Mouse (Mus musculus) heart, embryonic 15.5 days (tissue): ENCODE results near the gene Lefty1. TPM values are rescaled to one million over a fixed set of nuclear protein-coding genes. Genes with fewer than 3 reads are reported as not detected.
"Not testable (repeated sequence)": the region's sequence is repeated elsewhere in the genome, so short reads cannot be mapped to it uniquely, and the experiment has no call there.

Source experiments
- ATAC-seq: fragments of 200-750 bp; cut with Nextera tagmentation; replicated peaks from 2 replicates; pipeline ENCODE4 v1.8.0; 2017; ENCODE audit warnings: low read depth, moderate TSS enrichment; ENCODE audit not compliant: insufficient number of reproducible peaks, insufficient read depth, low FRiP score
- H3K27ac ChIP-seq: fragments of 300-500 bp; sonication (generic); 2 replicates; pipeline ENCODE4 v1.5.1; 2015; ENCODE audit warnings: mild to moderate bottlenecking, inconsistent platforms
- H3K27me3 ChIP-seq: fragments of 300-500 bp; sonication (generic); 2 replicates; pipeline ENCODE4 v1.6.1; 2015; ENCODE audit warnings: inconsistent platforms
- H3K36me3 ChIP-seq: fragments of 300-500 bp; sonication (generic); 2 replicates; pipeline ENCODE4 v1.6.1; 2015; ENCODE audit warnings: mild to moderate bottlenecking, inconsistent platforms
- H3K4me1 ChIP-seq: fragments of 300-500 bp; sonication (generic); replicated peaks from 2 replicates; pipeline ENCODE4 v1.6.1; 2015; ENCODE audit warnings: inconsistent platforms
- H3K4me2 ChIP-seq: fragments of 300-500 bp; sonication (generic); 2 replicates; pipeline ENCODE4 v1.6.1; 2015; ENCODE audit warnings: inconsistent platforms, mild to moderate bottlenecking, moderate library complexity
- H3K4me3 ChIP-seq: fragments of 300-500 bp; sonication (generic); 2 replicates; pipeline ENCODE4 v1.5.1; 2015; ENCODE audit warnings: mild to moderate bottlenecking, inconsistent platforms
- H3K9ac ChIP-seq: fragments of 300-500 bp; sonication (generic); 2 replicates; pipeline ENCODE4 v1.6.1; 2015; ENCODE audit warnings: mild to moderate bottlenecking, inconsistent platforms
- H3K9me3 ChIP-seq: fragments of 300-500 bp; sonication (generic); replicated peaks from 2 replicates; pipeline ENCODE4 v1.6.1; 2016; ENCODE audit warnings: inconsistent platforms
- WGBS: fragments of 180-500 bp; shearing (Covaris S2); methylation state at CpG from one replicate; pipeline ENCODE4 v1.1.7; 2015; ENCODE audit warnings: mixed read lengths; 5-methylcytosine and 5-hydroxymethylcytosine counted together
- polyA plus RNA-seq: library from polyadenylated mRNA; unstranded; fragments of >200 nt; fragmentation: Nextera tagmentation; extraction: Ambion mirVana; gene quantifications from 2 replicates; pipeline ENCODE4 v1.2.1, GENCODE M21; 2015

Lefty1 gene
- polyA plus RNA-seq, 1 experiment from 2014 or later, result 1.0 TPM

DNA sequence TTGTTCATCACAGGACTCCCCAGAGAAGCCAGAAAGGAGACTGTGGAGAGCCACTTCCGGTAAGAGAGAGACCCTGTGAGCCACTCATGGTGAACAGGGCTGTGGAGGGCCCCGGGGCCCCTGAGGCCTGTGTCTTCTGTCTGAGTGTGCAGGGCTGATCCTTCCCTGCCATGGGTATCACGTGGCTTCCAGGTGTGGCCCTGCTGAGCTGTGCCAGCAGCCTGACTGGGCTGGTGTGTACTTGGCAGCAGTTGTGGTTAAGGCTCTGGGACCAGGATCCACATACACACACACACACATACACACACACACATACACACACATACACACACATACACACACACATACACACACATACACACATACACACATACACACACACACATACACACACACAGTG, 23.2 kb downstream of the Lefty1 start:
- WGBS, result 86% methylated on average over 3 of the region's 3 CpGs

DNA sequence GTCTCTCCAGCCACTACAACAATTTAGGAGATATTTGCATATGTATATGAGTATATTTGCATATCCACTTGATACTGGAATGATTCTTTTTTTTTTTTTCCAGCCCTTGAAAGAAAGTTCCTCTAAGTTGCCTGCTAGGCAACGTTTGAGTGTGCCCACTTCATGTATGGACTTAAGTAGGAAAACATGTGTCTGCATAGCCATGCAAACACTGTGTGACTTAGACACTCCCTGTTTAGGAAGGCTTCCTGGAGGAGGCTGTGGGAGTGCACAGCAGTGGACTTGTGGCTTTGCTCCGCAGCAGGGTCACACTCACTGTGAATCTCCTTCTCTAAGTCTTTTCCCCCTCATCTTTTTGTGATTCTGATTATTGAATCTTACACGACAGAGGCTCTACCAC, 24.0 kb downstream of the Lefty1 start:
- no peaks in the 10 kb centered on the region for H3K9me3 ChIP-seq
- no peak overlapping the region for H3K9ac ChIP-seq
- WGBS, result 70% methylated on average over 3 of the region's 3 CpGs
- H3K4me3 ChIP-seq, result no peak overlapping the region
- H3K4me2 ChIP-seq, result no peak overlapping the region
- ATAC-seq, result no peak
- H3K27ac ChIP-seq, result no peak overlapping the region
- H3K36me3 ChIP-seq, result peaks cover 65% of the 10 kb centered on the region
- H3K4me1 ChIP-seq, result no peaks in the 10 kb centered on the region
- no peaks in the 10 kb centered on the region for H3K27me3 ChIP-seq

More for the DNA sequence above, 23.2 kb downstream of the Lefty1 start:
- Histone ChIP-seq H3K4me1 (no peaks in the 10 kb centered on the region), H3K4me2 (no peak overlapping the region), H3K27me3 (no peaks in the 10 kb centered on the region), H3K9me3 (no peaks in the 10 kb centered on the region), H3K9ac (no peak overlapping the region), H3K36me3 (peaks cover 60% of the 10 kb centered on the region), H3K27ac (no peak overlapping the region), H3K4me3 (no peak overlapping the region)
- no peak for ATAC-seq

DNA sequence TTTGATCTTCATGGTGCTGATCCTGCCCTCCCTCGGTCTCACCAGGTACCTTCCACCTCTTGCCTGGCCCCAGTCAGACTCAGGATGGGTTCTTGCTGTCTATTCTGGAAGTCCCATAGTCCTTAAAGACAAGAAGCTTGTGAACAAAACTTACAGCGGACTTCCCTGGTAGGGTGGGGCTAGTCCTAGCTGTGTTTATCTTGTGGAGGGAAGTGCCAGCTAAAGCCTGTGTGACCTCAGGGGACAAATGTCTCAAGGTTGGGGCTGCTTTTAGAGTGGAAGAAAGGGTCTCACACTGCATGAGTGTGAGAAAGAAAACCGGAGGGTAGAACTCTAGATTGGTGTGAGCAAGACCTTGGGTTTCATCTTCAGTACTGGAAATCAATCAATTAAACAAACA, 31.0 kb downstream of the Lefty1 start:
- 78% methylated on average over 3 of the region's 3 CpGs for WGBS
- Histone ChIP-seq H3K4me2 (no peak overlapping the region), H3K27ac (no peak overlapping the region), H3K36me3 (peaks cover 50% of the 10 kb centered on the region), H3K27me3 (no peaks in the 10 kb centered on the region), H3K4me1 (peaks cover 13% of the 10 kb centered on the region), H3K9me3 (no peaks in the 10 kb centered on the region), H3K4me3 (no peak overlapping the region), H3K9ac (no peak overlapping the region)
- no peak for ATAC-seq

DNA sequence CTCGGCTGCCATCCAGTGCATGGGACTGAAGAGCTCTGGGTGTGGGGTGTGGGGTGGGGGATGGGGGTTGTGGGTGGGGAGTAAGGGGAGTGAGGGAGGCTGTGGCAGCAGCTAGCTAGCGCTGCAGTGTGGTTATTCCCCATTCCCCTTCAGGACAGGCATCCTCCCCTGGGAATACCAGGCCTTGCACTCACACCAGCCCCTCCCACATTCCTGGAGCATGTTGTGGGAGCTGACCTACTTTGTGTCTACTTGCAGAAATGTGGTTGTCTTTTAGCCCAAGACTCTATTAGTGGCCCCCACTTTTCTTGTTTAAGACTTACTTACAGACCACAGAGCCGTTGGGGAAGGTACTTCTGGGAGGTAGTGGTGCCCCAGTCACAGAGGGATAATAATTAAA, 31.7 kb downstream of the Lefty1 start:
- Histone ChIP-seq H3K27ac (no peak overlapping the region), H3K4me1 (peaks cover 13% of the 10 kb centered on the region), H3K36me3 (peaks cover 43% of the 10 kb centered on the region), H3K9ac (no peak overlapping the region), H3K4me2 (no peak overlapping the region), H3K9me3 (no peaks in the 10 kb centered on the region), H3K27me3 (no peaks in the 10 kb centered on the region), H3K4me3 (no peak overlapping the region)
- ATAC-seq, result no peak
- 51% methylated on average over 3 of the region's 3 CpGs for WGBS

DNA sequence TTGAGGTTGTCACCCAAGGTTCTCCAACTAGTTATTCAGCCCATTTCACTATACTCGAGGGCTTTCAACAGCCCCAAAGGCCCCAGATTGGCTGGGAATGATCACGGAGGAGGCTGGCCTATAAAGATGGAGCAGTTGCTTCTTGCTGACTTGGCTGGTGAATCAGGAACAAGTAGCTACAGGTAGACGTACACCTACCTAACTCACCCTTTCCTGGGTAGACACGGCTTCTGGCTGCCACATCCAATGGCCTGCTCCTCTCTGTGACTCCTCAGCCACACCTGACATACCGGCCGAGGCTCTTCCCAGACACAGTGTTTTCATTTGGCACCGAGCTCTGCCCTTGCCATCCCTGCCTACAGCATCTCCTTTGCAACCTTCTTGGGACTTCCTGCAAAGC, 32.4 kb downstream of the Lefty1 start:
- 75% methylated on average over 7 of the region's 7 CpGs for WGBS
- Histone ChIP-seq H3K4me2 (no peak overlapping the region), H3K27ac (no peak overlapping the region), H3K4me1 (peaks cover 13% of the 10 kb centered on the region), H3K36me3 (peaks cover 38% of the 10 kb centered on the region), H3K9me3 (no peaks in the 10 kb centered on the region), H3K4me3 (no peak overlapping the region), H3K9ac (no peak overlapping the region), H3K27me3 (no peaks in the 10 kb centered on the region)
- no peak for ATAC-seq

DNA sequence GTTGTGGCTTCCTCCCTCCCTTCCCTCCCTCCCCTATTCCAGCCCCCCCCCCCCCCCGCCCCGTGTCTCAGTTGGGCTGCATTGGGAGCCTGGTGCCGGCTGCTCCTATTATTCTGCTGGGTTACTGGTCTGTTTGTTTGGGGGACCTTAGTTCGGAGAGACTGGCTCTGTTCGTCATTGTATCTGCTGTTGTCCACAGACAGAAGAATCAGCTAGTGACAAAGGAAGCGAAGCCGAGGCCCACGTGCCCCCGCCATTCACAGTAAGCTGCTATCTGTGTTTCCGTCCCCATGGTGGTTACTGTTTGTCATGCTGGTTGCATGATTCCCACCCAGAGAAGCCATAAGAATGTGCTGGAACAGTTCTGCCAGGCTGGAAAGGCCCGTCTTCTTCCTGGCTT, 38.1 kb downstream of the Lefty1 start:
- Histone ChIP-seq H3K4me1 (peaks cover 13% of the 10 kb centered on the region), H3K4me2 (no peak overlapping the region), H3K9ac (no peak overlapping the region), H3K36me3 (peaks cover 14% of the 10 kb centered on the region; the same call in 1 of the 2 replicates), H3K4me3 (no peak overlapping the region), H3K27me3 (no peaks in the 10 kb centered on the region), H3K27ac (no peak overlapping the region), H3K9me3 (no peaks in the 10 kb centered on the region)
- ATAC-seq, result no peak
- WGBS, result 82% methylated on average over 10 of the region's 11 CpGs

DNA sequence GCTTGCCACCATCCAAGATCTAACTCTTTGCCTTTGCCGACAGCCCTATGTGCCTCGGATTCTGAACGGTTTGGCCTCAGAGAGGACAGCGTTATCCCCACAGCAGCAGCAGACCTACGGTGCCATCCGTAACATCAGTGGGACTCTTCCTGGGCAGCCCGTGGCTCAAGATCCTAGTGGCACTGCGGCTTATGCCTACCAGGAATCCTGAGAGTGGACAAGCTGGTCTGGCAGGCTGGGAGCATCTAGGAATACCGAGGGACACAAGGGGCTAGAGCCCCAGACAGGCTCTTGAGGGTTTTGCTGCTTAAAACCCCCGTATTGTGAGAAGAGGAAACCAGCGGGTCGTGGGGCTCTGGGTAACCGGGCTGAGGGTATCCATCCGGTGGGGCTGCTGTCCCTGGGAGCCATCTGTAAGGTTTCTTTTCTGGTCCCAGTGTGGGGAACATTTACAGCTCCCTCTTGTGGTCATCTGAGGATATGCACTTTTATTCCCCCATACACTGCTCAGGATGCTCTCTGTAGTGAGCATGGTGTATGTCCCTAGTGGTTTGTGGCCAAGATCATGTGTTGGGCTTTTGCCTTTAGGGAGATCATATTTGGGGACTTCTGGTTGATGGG, 39.4 kb downstream of the Lefty1 start:
- no peak for ATAC-seq
- Histone ChIP-seq H3K27me3 (no peaks in the 10 kb centered on the region), H3K27ac (no peak overlapping the region), H3K9me3 (no peaks in the 10 kb centered on the region), H3K4me1 (peaks cover 9% of the 10 kb centered on the region), H3K4me3 (no peak overlapping the region), H3K36me3 (peaks cover 14% of the 10 kb centered on the region; the same call in 1 of the 2 replicates), H3K9ac (no peak overlapping the region), H3K4me2 (no peak overlapping the region)
- 64% methylated on average over 14 of the region's 14 CpGs for WGBS

DNA sequence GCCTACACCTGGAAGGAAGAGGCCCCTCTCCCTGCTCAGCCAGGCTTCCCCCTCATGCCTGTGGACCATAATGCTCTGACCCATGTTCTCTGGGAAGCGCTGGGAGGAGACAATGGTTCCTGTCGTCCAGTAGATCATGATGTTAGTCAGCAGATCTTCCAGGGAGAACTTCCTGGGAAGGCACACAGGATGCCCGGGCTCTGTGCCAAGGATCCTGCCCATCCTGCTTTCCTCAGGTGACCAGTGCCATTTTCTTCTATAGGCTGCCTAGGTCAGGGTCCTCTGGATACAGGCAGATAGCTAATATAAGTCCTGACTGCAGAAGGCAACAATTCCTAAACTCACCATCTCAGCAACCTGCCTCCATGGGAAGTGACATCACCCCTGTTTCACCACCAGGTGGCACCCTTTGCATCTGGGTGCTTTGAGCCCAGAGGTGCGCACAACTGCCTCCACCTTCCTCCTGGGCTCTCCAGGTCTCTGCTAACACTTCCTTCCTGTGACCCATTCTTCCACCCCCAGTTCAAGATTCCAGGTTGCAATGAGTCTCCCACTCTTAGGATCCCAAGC, 41.4 kb downstream of the Lefty1 start:
- H3K9ac ChIP-seq, result no peak overlapping the region
- no peak overlapping the region for H3K4me3 ChIP-seq
- H3K4me1 ChIP-seq, result no peaks in the 10 kb centered on the region
- 61% methylated on average over 4 of the region's 4 CpGs for WGBS
- H3K9me3 ChIP-seq, result no peaks in the 10 kb centered on the region
- peaks cover 9% of the 10 kb centered on the region; the same call in 1 of the 2 replicates for H3K36me3 ChIP-seq
- H3K27me3 ChIP-seq, result no peaks in the 10 kb centered on the region
- no peak overlapping the region for H3K27ac ChIP-seq
- no peak for ATAC-seq
- no peak overlapping the region for H3K4me2 ChIP-seq

DNA sequence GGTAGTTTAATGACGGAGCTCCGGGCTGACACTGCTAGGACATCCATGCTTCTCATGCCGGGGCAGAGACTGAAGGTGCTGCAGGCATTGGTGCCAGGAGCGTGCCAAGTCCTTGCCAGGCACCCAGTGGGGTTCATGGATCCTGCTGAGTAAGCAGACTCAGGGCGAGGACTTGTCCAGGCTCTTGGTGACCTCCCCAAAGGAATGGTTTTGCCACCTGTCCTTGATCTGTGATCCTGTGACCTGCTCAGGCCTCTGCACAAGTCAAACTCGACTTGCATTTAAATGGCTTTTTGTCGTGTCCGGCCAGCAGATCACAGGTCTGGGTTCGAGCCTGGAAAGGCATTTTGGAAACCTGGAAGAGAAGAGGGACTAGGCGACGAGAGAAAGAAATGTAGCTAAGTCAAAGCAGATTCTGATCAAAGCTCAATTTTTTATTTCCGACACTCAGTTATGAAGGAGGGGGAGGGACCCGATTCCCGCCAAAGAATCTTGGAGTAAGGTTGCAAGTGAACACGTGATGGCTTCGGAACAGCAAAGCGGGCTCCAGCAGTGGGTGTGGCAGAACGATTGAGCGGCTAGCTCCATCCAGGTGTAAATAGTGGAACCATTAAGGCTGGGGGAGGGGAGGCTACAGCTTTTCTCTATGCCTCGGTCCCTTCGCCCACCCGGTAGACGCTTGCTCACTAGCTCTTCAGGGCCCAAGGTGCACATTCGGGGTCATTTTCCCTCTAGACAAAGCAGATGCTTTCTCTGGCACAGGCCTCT, 44.8 kb downstream of the Lefty1 start:
- H3K27me3 ChIP-seq, result no peaks in the 10 kb centered on the region
- 81% methylated on average over 24 of the region's 24 CpGs for WGBS
- H3K4me2 ChIP-seq, result no peak overlapping the region
- H3K9me3 ChIP-seq, result no peaks in the 10 kb centered on the region
- H3K4me3 ChIP-seq, result no peak overlapping the region
- H3K36me3 ChIP-seq, result no peaks in the 10 kb centered on the region
- H3K9ac ChIP-seq, result no peak overlapping the region
- no peaks in the 10 kb centered on the region for H3K4me1 ChIP-seq
- H3K27ac ChIP-seq, result no peak overlapping the region
- ATAC-seq, result no peak

DNA sequence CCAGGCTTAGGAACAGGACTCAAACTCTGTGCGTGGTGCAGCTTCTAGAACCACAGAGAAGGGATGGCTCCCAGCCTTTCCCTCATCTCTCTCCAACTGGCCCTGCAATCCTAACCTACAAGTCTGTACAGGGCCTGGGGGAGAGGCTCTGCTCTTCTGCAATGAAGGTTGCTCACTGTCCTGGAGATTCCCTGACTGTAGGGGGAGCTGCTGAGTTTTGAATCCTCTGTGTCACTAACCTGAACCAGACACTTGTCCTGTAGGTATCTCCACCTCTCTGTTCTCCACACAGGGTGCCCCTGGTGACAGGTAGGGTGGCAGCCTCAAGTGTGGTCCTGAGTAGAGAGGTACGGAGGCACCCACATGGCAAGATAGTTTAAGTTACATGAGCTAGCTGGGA, 45.6 kb downstream of the Lefty1 start:
- Histone ChIP-seq H3K9me3 (no peaks in the 10 kb centered on the region), H3K27ac (no peak overlapping the region), H3K4me1 (no peaks in the 10 kb centered on the region), H3K4me3 (no peak overlapping the region), H3K36me3 (no peaks in the 10 kb centered on the region), H3K27me3 (no peaks in the 10 kb centered on the region), H3K4me2 (no peak overlapping the region), H3K9ac (no peak overlapping the region)
- 67% methylated on average over 2 of the region's 2 CpGs for WGBS
- ATAC-seq, result no peak

DNA sequence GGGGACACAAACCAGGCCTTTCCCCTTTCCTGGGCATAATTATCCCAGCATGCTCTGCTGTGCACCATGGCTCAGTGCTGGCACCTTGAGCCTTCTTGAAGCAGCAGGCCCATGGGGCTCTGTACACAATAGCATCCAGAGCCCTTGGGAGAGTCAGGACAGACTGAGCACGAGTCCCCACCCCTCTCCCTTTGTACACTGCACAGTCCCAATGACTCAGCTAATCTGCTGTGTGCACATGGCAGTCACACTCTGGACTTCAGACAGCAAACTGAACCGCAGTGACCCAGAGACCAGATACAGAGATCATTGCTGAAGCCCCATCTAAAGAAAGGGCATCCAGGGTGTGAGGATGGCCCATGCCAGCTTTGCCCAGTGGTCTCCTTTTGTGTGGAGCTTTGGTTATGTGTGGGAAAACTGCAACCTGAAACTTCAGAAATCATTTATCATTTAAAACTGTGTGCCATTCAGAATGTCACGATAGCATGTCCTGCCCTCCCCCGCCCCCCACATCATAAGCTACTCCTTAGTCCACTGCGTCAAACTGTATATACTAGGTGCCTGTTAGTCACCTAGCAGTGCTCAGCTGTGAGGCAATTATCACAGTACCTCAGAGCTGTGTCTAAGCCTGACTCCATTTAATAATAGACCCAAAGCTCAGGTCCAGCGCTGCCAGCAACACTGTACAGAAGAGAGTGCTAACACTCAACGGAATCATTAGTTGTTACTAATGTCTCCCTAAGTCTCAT, 46.6 kb downstream of the Lefty1 start:
- 79% methylated on average over 7 of the region's 7 CpGs for WGBS
- ATAC-seq, H3K4me2 ChIP-seq: not testable (repeated sequence)

More for the DNA sequence above, 46.6 kb downstream of the Lefty1 start:
- not testable (repeated sequence) for H3K4me3 ChIP-seq, H3K9ac ChIP-seq, H3K27me3 ChIP-seq, H3K36me3 ChIP-seq, H3K27ac ChIP-seq, H3K9me3 ChIP-seq, H3K4me1 ChIP-seq
